Mouse (Mus musculus) limb, embryonic 14.5 days (tissue): ENCODE measurements around the gene Abcg4. TPM values are rescaled to one million over a fixed set of nuclear protein-coding genes. Genes with fewer than 3 reads are reported as not detected.

ENCODE experiments used
- ATAC-seq: fragments of 200-750 bp; cut with Nextera tagmentation; 2 replicates; pipeline ENCODE4 v1.8.0; 2017; ENCODE audit warnings: low read depth, moderate number of reproducible peaks, moderate TSS enrichment; ENCODE audit not compliant: low FRiP score
- DNase-seq: peaks from one replicate; pipeline ENCODE4 v3.0.0-alpha.2; 2015; ENCODE audit warnings: low spot score
- H3K27ac ChIP-seq: fragments of 300-500 bp; sonication (generic); replicated peaks from 2 replicates; pipeline ENCODE4 v1.5.1; 2014; ENCODE audit warnings: low read depth, mild to moderate bottlenecking, low read length, moderate library complexity, mixed read lengths
- H3K27me3 ChIP-seq: fragments of 300-500 bp; sonication (generic); 2 replicates; pipeline ENCODE4 v1.6.1; 2014; ENCODE audit warnings: low read length, mixed read lengths; ENCODE audit not compliant: control insufficient read depth, insufficient read depth
- H3K36me3 ChIP-seq: fragments of 300-500 bp; sonication (generic); 2 replicates; pipeline ENCODE4 v1.6.1; 2014; ENCODE audit warnings: mild to moderate bottlenecking, low read length, moderate library complexity, mixed read lengths; ENCODE audit not compliant: control insufficient read depth, insufficient read depth
- H3K4me1 ChIP-seq: fragments of 300-500 bp; sonication (generic); 2 replicates; pipeline ENCODE4 v1.6.1; 2014; ENCODE audit warnings: antibody characterized with exemption, low read length, mixed read lengths; ENCODE audit not compliant: control insufficient read depth, insufficient read depth
- H3K4me2 ChIP-seq: fragments of 300-500 bp; sonication (generic); replicated peaks from 2 replicates; pipeline ENCODE4 v1.6.1; 2014; ENCODE audit warnings: low read depth, mild to moderate bottlenecking, low read length, moderate library complexity; ENCODE audit not compliant: severe bottlenecking
- H3K4me3 ChIP-seq: fragments of 300-500 bp; sonication (generic); replicated peaks from 2 replicates; pipeline ENCODE4 v1.5.1; 2014; ENCODE audit warnings: low read length
- H3K9ac ChIP-seq: fragments of 300-500 bp; sonication (generic); 2 replicates; pipeline ENCODE4 v1.6.1; 2014; ENCODE audit warnings: mild to moderate bottlenecking, low read depth, low read length, moderate library complexity; ENCODE audit not compliant: severe bottlenecking
- H3K9me3 ChIP-seq: fragments of 300-500 bp; sonication (generic); 2 replicates; pipeline ENCODE4 v1.6.1; 2016; ENCODE audit warnings: low read length; ENCODE audit not compliant: control insufficient read depth
- POLR2A ChIP-seq: fragments of 200-500 bp; IDR thresholded peaks from 2 replicates; pipeline ENCODE4 v1.8.0; 2012; ENCODE audit warnings: inconsistent platforms, mild to moderate bottlenecking, moderate library complexity, borderline replicate concordance; ENCODE audit not compliant: insufficient read depth, insufficient read length; ENCODE audit errors: extremely low read depth
- WGBS: fragments of 180-500 bp; shearing (Covaris S2); extraction: QIAGEN DNeasy Blood & Tissue Kit; methylation state at CpG from one replicate; pipeline ENCODE4 v1.1.7; 2014; 5-methylcytosine and 5-hydroxymethylcytosine counted together
- polyA plus RNA-seq, 2 experiments: library from polyadenylated mRNA; depleted of rRNA in 1 of 2; stranded (reverse) in 1 of 2; unstranded in 1 of 2; fragments of >200 nt; fragmentation: Nextera tagmentation in 1 of 2; extraction: Ambion mirVana in 1 of 2; gene quantifications; 2 replicates each; pipeline versions ENCODE4 v1.2.1 to v1.2.3; 2012 to 2014

Abcg4 gene
- polyA plus RNA-seq, 2 experiments = 4.8 to 20.8 TPM

DNA sequence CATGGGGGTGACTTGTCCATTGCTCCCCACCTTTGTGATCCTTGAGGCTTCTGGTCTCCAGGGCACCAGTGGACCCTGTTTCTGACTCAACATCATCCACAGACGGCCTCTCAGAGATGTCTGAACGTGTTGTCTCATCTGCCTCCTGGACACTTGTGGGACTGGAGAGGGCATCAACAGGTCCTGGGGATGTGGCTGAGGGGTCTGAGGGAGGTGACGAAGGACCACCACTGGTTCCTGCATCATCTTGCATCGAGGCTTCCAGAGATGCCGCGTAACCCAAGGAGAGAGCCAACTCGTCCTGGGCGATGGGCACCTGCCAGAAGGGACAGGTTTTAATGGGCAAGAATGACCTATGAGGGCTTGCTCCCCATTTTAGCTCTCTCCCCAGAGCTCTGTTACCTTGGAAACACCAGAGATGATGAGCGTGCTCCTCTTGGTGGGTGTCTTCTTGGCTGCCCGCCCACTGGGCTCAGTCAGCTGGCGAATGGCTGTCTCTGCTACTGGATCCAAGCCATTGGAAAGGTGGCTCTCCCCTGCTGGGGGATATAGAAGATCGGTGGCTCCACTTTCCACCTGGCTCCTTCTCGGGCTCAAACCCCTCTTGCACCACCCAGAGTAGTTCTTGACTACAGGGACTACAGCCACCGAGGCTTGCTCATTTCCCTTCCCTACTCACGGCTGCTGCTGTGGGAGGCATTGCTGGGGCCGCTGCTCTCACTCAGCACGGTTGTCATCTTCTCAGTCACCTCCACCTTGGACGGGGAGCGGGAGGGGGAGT, 25.3 kb upstream of the Abcg4 start:
- H3K4me1 ChIP-seq = peaks cover 4% of the 10 kb centered on the region
- H3K9me3 ChIP-seq = no peaks in the 10 kb centered on the region
- H3K36me3 ChIP-seq = peaks cover 55% of the 10 kb centered on the region
- H3K27ac ChIP-seq = no peak overlapping the region
- H3K4me3 ChIP-seq = no peak overlapping the region
- 79% methylated on average over 19 of the region's 19 CpGs for WGBS
- no peak for ATAC-seq
- H3K9ac ChIP-seq = no peak overlapping the region
- no peak overlapping the region for H3K4me2 ChIP-seq
- no peak for TF ChIP-seq POLR2A
- no peaks in the 10 kb centered on the region for H3K27me3 ChIP-seq
- no peak for DNase-seq

DNA sequence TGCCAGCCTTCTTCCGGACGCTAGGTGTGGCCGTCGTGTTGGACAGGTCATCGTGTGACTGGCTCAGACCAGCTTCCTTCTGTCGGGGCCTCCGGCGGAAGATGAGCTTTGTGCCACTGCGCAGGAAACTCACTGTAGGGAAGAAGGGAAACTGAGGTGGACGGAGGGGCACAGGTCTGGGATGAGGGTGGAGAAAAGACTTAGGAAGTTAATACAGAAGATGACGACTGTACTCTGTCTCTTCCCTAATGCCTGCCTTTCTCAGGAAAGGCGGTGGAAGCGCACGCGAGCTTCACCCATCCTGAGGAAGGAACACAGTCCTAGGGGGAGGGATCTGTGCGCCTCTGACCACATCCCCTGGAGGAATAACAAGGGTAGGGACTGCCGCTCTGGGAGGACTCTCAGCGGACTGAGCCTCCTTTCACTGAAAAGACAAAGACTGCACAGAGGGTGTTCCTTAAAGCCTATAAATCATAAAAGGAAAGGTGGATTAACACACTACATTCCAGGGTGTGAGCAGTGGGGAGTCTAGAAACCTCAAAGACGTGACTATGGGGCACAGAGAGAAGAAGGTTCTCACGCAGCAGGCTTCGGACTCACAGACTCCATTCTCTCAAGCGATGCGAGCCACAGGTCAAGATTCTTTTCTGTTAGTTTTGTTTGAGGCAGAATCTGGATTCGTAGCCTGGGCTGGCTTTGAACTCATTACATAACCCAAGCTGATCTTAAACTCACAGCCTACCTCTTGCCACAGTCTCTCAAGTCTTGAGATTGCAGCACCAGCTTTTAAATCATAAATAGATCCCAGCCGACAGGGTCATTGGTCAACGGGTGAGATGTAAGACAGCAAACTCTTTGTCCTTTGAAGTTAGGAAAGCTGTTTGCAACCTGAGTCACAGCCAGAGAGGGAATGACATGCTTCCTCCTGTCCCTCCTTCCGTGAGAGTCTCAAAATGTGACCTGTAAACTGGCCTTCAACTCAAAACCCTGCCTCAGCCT, 23.0 kb upstream of the Abcg4 start:
- H3K9me3 ChIP-seq = no peaks in the 10 kb centered on the region
- ATAC-seq = no peak
- WGBS = 14% methylated on average over 27 of the region's 27 CpGs
- no peak for TF ChIP-seq POLR2A
- H3K4me2 ChIP-seq = 0 out of 2 replicates have a peak overlapping the region, but pooled peaks have one; percentile 13
- H3K4me3 ChIP-seq = no peak overlapping the region
- H3K27ac ChIP-seq = no peak overlapping the region
- DNase-seq = no peak
- no peaks in the 10 kb centered on the region for H3K4me1 ChIP-seq
- no peaks in the 10 kb centered on the region for H3K27me3 ChIP-seq
- peaks cover 50% of the 10 kb centered on the region for H3K36me3 ChIP-seq
- peak overlapping the region; percentile 28; the same call in 1 of the 2 replicates for H3K9ac ChIP-seq

DNA sequence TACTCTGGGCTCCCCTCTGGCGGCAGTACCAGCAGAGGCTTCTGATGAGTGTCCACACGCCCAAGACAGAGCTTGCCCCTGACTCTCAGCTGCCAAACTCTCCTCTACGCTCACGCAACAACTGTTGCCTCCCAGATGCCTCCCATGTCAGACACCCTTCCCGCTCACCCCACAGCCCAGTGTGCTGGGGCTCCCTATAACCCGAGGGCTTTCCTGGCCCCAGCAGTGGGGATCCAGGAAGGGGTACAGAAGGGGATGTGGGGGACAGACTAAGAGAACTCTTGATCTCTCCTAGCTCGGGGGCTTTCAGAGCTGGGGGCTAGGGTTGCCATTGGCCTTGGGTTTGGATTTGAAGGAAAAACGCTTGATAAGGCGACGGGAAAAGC, 22.3 kb upstream of the Abcg4 start:
- Histone ChIP-seq H3K9ac (peak overlapping the region; percentile 28; the same call in 1 of the 2 replicates), H3K36me3 (peaks cover 43% of the 10 kb centered on the region), H3K4me1 (no peaks in the 10 kb centered on the region), H3K27me3 (no peaks in the 10 kb centered on the region), H3K27ac (no peak overlapping the region), H3K4me2 (0 out of 2 replicates have a peak overlapping the region, but pooled peaks have one; percentile 13), H3K4me3 (no peak overlapping the region), H3K9me3 (no peaks in the 10 kb centered on the region)
- DNase-seq = no peak
- TF ChIP-seq POLR2A = no peak
- 33% methylated on average over 10 of the region's 10 CpGs for WGBS
- no peak for ATAC-seq

DNA sequence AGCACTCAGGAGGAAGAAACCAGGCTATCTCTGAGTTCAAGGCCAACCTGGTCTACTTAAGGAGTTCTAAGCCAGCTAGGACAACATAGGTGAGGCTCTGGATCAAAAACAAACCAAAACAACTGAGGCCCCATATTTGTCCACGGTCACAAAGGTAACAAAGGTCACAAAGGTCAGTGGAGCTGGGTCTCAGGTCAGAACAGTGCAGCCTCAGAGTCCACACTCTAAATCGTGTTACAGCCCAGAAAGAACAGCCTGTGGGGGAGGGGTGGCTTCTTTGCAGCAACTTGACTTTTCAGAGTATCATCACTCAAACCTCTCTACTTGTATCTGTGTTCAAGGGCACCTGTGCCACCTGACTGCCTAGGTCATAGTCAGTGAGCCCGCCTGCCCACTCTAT, 21.3 kb upstream of the Abcg4 start:
- TF ChIP-seq POLR2A = no peak
- H3K4me1 ChIP-seq = peaks cover 1% of the 10 kb centered on the region
- peaks cover 34% of the 10 kb centered on the region for H3K36me3 ChIP-seq
- no peaks in the 10 kb centered on the region for H3K27me3 ChIP-seq
- H3K4me2 ChIP-seq = no peak overlapping the region
- no peak overlapping the region for H3K27ac ChIP-seq
- WGBS = 58% methylated on average over 3 of the region's 3 CpGs
- DNase-seq (no peak), ATAC-seq (no peak)
- no peak overlapping the region for H3K4me3 ChIP-seq
- no peaks in the 10 kb centered on the region for H3K9me3 ChIP-seq
- no peak overlapping the region for H3K9ac ChIP-seq

DNA sequence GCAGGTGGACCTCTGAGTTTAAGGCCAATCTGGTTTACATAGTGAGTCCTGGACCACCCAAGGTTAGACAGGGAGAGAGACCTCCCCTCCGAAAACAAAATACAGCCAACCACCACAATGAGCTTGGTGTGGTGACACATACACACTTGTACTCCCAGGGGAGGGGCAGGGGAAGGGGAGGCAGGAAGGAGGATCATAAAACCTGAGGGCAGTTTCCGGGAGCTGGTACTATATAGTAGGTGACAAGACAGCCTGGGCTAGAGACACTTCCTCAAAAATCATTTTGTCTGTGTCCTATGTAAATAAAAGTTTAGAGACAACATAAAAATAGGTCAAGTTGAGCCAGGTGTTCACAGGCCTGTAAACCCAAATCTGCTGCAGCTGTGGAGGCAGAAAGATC, 18.8 kb upstream of the Abcg4 start:
- Histone ChIP-seq H3K4me2 (no peak overlapping the region), H3K9ac (no peak overlapping the region), H3K36me3 (peaks cover 24% of the 10 kb centered on the region), H3K4me1 (peaks cover 5% of the 10 kb centered on the region), H3K27me3 (no peaks in the 10 kb centered on the region), H3K27ac (no peak overlapping the region), H3K9me3 (no peaks in the 10 kb centered on the region), H3K4me3 (no peak overlapping the region)
- DNase-seq = no peak
- WGBS = 69% methylated on average over 2 of the region's 2 CpGs
- TF ChIP-seq POLR2A = no peak
- ATAC-seq = no peak
